Mouse (Mus musculus): Measurements from ENCODE around the gene Atxn7l1. TPM values are rescaled to one million over a fixed set of nuclear protein-coding genes. Genes with fewer than 3 reads are reported as not detected.

The Atxn7l1 gene
- polyA plus RNA-seq, 1 experiment = 47.8 TPM

DNA sequence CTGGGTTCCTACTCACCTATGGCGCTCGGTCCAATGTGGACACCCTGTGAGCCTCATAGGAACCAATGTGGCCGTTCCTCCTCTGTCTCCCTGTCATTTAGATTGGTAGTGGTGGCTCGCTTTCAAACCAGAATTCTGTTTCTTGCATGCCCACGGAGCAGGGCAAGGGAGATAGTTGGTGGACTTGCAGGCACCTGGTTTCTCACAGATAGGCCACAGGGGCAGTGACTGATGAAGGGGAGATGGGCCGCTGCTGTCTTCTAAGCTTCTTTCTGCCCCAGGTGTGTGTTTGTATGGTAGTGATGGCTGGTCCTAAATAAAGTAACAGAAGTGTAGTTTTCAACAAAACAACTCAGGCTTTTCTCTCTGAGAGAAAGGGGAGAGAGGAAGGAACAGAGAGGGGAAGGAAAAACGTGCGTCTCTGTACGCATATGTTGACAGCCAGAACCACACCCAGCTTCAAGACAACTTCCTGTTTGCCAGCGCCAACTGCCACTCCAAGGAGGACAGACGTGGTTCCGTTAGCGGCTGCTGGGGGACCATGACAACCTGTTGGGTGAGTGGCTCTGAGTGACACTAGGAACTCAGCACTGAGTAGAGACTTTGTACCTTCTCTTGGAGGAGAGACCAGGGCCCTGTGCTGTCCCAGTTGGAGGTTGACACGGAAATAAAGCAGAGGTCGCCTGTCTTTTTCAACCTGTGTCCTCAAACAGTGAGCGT lies 167.6 kb downstream of the Atxn7l1 start:
- Histone ChIP-seq H3K4me1 (ENCODE audit: control insufficient read depth, insufficient read depth, low read length) (peaks cover 22% of the 10 kb centered on the region), H3K4me3 (replicated peaks; ENCODE audit: extremely low read depth, low read depth, low read length) (peak overlapping the region; percentile 11)
- no peak for DNase-seq
- 50% methylated on average over 16 of the region's 16 CpGs for WGBS
- TF ChIP-seq CTCF (IDR thresholded peaks at IDR 0.05; ENCODE audit: insufficient read depth, low read length) = no peak
- no peak for TF ChIP-seq POLR2A (IDR thresholded peaks at IDR 0.05; ENCODE audit: borderline replicate concordance, extremely low read depth, low read depth, low read length)

DNA sequence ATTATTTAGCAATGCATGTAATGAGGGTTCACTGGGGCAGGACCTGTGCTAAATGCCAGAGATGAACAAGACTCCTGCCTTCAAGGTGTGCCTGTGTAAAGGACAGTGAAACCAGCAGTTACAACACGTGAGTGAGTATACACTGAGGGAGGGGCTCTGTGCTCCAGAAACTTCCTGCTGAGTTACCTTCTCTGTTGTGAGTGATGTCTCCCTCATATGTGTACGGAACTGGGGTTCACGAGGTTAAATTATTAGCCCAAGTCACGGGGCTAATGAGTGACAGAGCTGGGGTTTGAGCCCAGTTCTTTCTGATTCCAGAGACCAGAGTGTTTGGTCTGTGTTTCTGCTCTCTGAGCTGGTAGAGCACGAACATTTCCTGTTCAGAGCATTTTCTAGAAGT lies 168.3 kb downstream of the Atxn7l1 start:
- DNase-seq = no peak
- H3K4me3 ChIP-seq (replicated peaks; ENCODE audit: extremely low read depth, low read depth, low read length) = no peak overlapping the region
- WGBS = 60% methylated on average over 5 of the region's 5 CpGs
- TF ChIP-seq CTCF (IDR thresholded peaks at IDR 0.05; ENCODE audit: insufficient read depth, low read length) = no peak
- TF ChIP-seq POLR2A (IDR thresholded peaks at IDR 0.05; ENCODE audit: borderline replicate concordance, extremely low read depth, low read depth, low read length) = no peak
- peaks cover 19% of the 10 kb centered on the region for H3K4me1 ChIP-seq (ENCODE audit: control insufficient read depth, insufficient read depth, low read length)

DNA sequence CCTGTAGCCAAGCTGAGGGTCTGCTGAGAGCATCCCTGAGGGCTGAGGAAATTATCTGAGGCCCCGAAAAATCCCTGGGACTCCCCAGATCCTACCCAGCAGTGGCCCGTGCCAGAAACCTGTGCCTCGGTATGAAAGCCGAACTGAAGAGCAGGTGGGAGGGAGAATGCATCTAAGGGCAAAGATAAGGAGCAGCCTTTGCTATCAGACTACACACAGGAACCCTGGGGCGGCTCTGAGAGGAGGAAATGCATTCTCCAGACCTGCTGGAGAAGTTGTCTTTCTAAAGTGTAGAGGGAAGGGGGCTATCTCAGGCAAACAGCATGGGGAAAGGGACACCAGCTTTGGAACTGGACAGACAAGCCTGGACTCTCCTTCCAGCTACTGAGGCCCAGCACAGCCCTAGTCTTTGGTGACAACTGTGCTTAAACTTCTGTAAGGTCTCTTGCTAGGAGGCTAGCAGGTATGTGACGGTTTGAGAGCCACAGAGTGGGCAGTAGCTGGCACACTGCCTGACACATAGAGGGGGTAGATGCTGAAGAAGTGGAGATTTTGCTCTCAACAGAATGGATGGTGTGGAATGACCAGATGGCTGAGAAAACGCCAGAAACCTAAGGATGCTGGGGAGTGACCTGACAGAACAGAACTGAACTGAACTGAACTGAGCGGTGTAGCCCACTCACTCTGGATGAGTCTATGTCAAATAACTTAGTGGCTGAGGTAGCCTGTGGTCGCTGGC lies 170.5 kb downstream of the Atxn7l1 start:
- H3K4me3 ChIP-seq (replicated peaks; ENCODE audit: extremely low read depth, low read depth, low read length) = no peak overlapping the region
- peaks cover 12% of the 10 kb centered on the region for H3K4me1 ChIP-seq (ENCODE audit: control insufficient read depth, insufficient read depth, low read length)
- no peak for TF ChIP-seq CTCF (IDR thresholded peaks at IDR 0.05; ENCODE audit: insufficient read depth, low read length)
- no peak for TF ChIP-seq POLR2A (IDR thresholded peaks at IDR 0.05; ENCODE audit: borderline replicate concordance, extremely low read depth, low read depth, low read length)
- no peak for DNase-seq
- 74% methylated on average over 9 of the region's 9 CpGs for WGBS

DNA sequence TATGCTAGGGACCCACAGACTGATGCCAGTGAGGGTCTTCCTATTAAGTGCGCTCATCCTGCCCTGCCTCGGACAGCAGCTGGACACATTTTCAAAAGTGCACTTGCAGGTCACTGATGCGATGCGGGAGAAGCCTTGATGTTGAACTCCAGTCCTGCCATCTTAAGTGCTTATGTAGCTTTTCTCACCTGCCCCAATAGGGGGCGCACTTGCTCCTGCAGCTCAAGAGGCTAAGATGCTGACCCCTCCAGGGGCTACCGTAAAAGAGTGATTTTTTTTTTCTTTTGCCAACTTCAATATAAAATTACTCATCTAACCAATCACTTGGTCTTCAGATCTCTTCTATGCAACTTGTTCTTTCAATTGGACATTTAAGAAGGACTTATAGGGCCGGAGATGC lies 175.1 kb downstream of the Atxn7l1 start:
- no peak for DNase-seq
- TF ChIP-seq POLR2A (IDR thresholded peaks at IDR 0.05; ENCODE audit: borderline replicate concordance, extremely low read depth, low read depth, low read length) (no peak), CTCF (IDR thresholded peaks at IDR 0.05; ENCODE audit: insufficient read depth, low read length) (0 out of 2 replicates have a peak, but pooled peaks have one; percentile 16)
- H3K4me1 ChIP-seq (ENCODE audit: control insufficient read depth, insufficient read depth, low read length) = no peaks in the 10 kb centered on the region
- no peak overlapping the region for H3K4me3 ChIP-seq (replicated peaks; ENCODE audit: extremely low read depth, low read depth, low read length)
- WGBS = 82% methylated on average over 7 of the region's 7 CpGs

DNA sequence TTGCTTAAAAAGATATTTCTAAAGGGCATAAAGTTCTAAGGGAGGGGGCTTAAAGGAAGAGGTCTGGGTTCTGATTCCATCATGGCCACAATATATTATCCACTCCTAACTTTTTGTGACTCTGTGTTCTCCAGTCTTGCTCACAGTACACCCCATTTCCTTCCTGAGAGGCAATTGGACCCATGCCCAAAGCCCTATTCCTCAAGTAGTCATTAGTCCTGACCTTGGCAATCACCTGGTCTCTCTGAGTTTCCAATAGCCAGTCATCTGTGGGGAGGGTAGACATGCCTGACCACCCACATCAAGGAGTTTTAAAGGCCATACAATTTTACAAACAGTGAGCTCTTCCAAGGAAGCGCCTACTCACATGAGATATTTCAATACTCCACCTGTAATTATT lies 176.3 kb downstream of the Atxn7l1 start:
- Histone ChIP-seq H3K4me3 (replicated peaks; ENCODE audit: extremely low read depth, low read depth, low read length) (no peak overlapping the region), H3K4me1 (ENCODE audit: control insufficient read depth, insufficient read depth, low read length) (no peaks in the 10 kb centered on the region)
- TF ChIP-seq CTCF (IDR thresholded peaks at IDR 0.05; ENCODE audit: insufficient read depth, low read length) (no peak), POLR2A (IDR thresholded peaks at IDR 0.05; ENCODE audit: borderline replicate concordance, extremely low read depth, low read depth, low read length) (no peak)
- WGBS = 88% methylated on average over 1 of the region's 1 CpGs
- DNase-seq = no peak

DNA sequence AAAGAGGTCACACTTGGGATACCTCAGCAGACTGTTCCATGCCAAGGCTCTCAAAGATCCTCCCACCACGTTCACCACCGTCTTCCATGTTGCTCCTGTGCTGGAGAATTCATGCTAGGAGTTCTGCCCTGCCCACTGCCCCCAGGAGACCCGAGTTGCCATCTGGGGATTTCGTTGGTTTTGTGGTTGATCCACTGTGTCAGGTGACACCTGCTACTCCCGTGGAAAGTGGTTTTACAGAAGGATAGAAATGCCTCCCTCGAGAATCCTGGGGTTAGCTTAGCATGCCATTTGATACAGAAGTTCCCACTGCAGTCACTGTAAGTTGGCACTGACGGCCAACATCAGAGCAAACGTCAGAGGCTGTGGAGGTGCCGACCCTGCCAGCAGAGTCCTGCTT lies 177.9 kb downstream of the Atxn7l1 start:
- TF ChIP-seq CTCF (IDR thresholded peaks at IDR 0.05; ENCODE audit: insufficient read depth, low read length) = no peak
- no peak for TF ChIP-seq POLR2A (IDR thresholded peaks at IDR 0.05; ENCODE audit: borderline replicate concordance, extremely low read depth, low read depth, low read length)
- Histone ChIP-seq H3K4me1 (ENCODE audit: control insufficient read depth, insufficient read depth, low read length) (0 out of 2 replicates have a peak, but pooled peaks cover 3% of the 10 kb centered on the region), H3K4me3 (replicated peaks; ENCODE audit: extremely low read depth, low read depth, low read length) (no peak overlapping the region)
- no peak for DNase-seq
- WGBS = 73% methylated on average over 9 of the region's 9 CpGs

DNA sequence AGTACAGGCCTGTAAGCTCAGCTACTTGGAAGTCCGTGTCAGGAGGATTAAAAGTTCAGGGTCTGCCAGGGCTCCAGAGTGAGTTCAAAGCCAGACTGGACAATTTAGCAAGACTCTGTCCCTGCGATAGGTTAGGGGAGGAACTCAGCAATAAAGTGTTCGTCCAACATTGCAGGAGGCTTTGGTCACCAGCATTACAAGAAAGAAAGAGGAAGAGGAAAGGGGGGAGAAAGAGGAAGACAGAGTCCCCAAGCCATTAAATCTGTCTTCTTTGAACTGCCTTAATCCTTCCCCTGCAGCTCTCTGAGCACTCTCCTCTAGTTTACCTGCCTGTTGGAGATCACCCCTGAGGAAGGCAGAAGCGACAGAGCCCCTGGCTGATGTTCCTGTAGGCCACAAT lies 184.6 kb downstream of the Atxn7l1 start:
- no peak overlapping the region for H3K4me3 ChIP-seq (replicated peaks; ENCODE audit: extremely low read depth, low read depth, low read length)
- no peak for TF ChIP-seq POLR2A (IDR thresholded peaks at IDR 0.05; ENCODE audit: borderline replicate concordance, extremely low read depth, low read depth, low read length)
- no peak for TF ChIP-seq CTCF (IDR thresholded peaks at IDR 0.05; ENCODE audit: insufficient read depth, low read length)
- 75% methylated on average over 4 of the region's 4 CpGs for WGBS
- 0 out of 2 replicates have a peak, but pooled peaks cover 5% of the 10 kb centered on the region for H3K4me1 ChIP-seq (ENCODE audit: control insufficient read depth, insufficient read depth, low read length)
- no peak for DNase-seq

DNA sequence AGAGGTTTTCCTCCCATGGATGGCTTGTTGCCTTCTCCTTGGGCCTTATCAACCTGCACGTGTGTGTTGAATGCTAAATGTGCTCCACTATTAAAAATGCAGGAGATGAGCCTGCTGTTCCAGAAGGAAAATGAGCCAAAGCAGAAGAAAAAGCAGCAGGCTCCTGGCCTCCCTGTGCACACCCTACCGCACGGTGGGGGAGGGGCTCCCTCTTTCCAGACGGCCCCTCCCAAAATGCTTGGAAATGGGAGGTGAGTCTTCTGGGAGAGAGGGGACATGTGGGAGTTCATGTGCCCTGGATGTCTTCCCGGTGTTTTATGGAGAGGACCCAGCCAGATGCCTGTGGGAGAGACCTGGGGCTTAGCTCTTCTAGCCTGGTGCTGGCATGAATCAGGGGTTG lies 185.3 kb downstream of the Atxn7l1 start:
- Histone ChIP-seq H3K4me3 (replicated peaks; ENCODE audit: extremely low read depth, low read depth, low read length) (no peak overlapping the region), H3K4me1 (ENCODE audit: control insufficient read depth, insufficient read depth, low read length) (0 out of 2 replicates have a peak, but pooled peaks cover 5% of the 10 kb centered on the region)
- DNase-seq = no peak
- no peak for TF ChIP-seq POLR2A (IDR thresholded peaks at IDR 0.05; ENCODE audit: borderline replicate concordance, extremely low read depth, low read depth, low read length)
- TF ChIP-seq CTCF (IDR thresholded peaks at IDR 0.05; ENCODE audit: insufficient read depth, low read length) = no peak
- 66% methylated on average over 5 of the region's 5 CpGs for WGBS

DNA sequence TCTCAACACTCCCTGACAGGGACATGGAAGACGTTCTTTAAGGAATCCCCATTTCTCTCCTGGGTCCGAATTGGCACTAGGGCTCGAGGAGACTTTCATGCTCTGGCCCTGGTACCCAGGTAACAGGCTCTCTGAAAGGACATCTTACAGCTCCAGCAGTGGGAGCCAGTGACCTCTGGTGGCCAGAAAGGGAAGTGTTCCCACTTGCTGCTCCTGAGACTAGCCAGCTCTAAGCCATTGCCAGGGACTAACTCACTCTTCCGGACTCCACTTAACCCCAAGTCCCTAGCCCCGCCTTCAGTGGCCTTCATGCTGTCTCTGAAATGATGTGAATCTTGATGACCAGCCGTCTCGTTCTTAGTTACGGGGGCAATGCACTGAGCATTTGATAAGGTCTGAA lies 186.4 kb downstream of the Atxn7l1 start:
- Histone ChIP-seq H3K4me1 (ENCODE audit: control insufficient read depth, insufficient read depth, low read length) (0 out of 2 replicates have a peak, but pooled peaks cover 5% of the 10 kb centered on the region), H3K4me3 (replicated peaks; ENCODE audit: extremely low read depth, low read depth, low read length) (no peak overlapping the region)
- peak; percentile 86 for DNase-seq
- 27% methylated on average over 8 of the region's 8 CpGs for WGBS
- TF ChIP-seq POLR2A (IDR thresholded peaks at IDR 0.05; ENCODE audit: borderline replicate concordance, extremely low read depth, low read depth, low read length) (no peak), CTCF (IDR thresholded peaks at IDR 0.05; ENCODE audit: insufficient read depth, low read length) (peak; percentile 99)

Data from lung, adult 2 months (tissue).